Mouse (Mus musculus): ENCODE measurements at regions not wholly inside any gene's neighbourhood (a gene's known extent, or its start where the extent isn't known, plus 50 kb on each side); places are given as distances from the start of the nearest gene placed in this dataset.

DNA sequence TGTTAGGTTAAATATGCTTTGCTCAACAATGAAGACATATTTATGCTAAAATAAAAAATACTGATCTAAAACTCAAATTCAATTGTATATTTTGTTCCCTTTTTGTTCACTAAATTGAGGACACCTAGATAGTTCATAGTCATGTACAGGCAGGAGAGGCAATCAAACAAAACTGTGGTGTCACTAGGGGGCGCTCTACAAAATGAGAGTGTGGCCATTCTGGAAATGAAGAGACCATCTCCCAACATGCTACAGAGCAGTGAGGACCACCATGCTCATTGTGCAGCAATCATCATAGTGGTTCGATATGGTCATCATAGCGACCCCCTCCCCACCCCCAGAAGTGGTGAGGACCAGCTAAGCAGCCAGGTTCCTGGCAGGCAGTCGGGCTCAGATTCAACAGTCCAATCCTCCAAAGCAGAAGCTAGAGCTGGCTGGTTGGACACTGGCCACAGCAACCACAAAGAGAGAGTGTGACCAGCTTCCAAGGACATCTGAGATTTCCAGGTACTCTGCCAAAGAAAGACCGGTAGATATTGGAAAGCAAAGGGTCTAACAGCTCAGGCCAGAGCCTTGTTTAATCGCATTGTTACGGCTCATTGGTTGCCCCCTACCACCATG is 155.4 kb downstream of the Tgfb2 start:
- H3K4me2 ChIP-seq (replicated peaks; ENCODE audit: low read depth, low read length), result no peak overlapping the region
- no peak overlapping the region for H3K9ac ChIP-seq (ENCODE audit: low read depth, low read length)
- H3K4me3 ChIP-seq (ENCODE audit: low read length), result no peak overlapping the region
- WGBS, result 88% methylated on average over 7 of the region's 7 CpGs
- H3K9me3 ChIP-seq (ENCODE audit: control insufficient read depth, low read length), result no peaks in the 10 kb centered on the region
- no peak overlapping the region for H3K27ac ChIP-seq (ENCODE audit: low read depth, low read length)
- no peaks in the 10 kb centered on the region for H3K36me3 ChIP-seq (ENCODE audit: control insufficient read depth, insufficient read depth, low read length)
- ATAC-seq (ENCODE audit: low FRiP score, low TSS enrichment), result no peak
- H3K27me3 ChIP-seq (ENCODE audit: control insufficient read depth, insufficient read depth, low read length), result no peaks in the 10 kb centered on the region
- H3K4me1 ChIP-seq (ENCODE audit: control insufficient read depth, insufficient read depth, low read length), result no peaks in the 10 kb centered on the region

DNA sequence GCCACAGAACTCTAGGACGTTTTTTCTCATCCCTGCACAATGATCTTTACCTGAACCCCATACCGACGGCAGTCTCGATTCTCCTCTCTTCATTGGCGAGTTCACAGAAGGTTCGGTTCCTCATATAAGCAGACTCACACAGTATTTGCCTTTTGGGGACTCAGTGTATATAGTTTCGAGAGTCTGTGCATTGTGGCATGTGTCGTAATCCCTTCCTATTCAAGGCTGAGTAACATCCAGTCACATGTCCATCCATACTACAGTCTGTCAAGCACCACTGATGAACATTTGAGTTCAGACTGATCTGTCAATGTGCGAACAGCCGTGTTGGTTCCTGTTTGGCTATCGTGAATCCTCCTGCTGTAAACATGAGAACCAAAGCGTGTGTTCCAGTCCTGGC is 156.6 kb downstream of the Tgfb2 start:
- Histone ChIP-seq H3K9ac (ENCODE audit: low read depth, low read length) (no peak overlapping the region), H3K4me3 (ENCODE audit: low read length) (no peak overlapping the region), H3K4me2 (replicated peaks; ENCODE audit: low read depth, low read length) (no peak overlapping the region), H3K27ac (ENCODE audit: low read depth, low read length) (no peak overlapping the region), H3K9me3 (ENCODE audit: control insufficient read depth, low read length) (no peaks in the 10 kb centered on the region), H3K4me1 (ENCODE audit: control insufficient read depth, insufficient read depth, low read length) (no peaks in the 10 kb centered on the region), H3K27me3 (ENCODE audit: control insufficient read depth, insufficient read depth, low read length) (no peaks in the 10 kb centered on the region), H3K36me3 (ENCODE audit: control insufficient read depth, insufficient read depth, low read length) (no peaks in the 10 kb centered on the region)
- no peak for ATAC-seq (ENCODE audit: low FRiP score, low TSS enrichment)
- WGBS, result 95% methylated on average over 12 of the region's 12 CpGs

DNA sequence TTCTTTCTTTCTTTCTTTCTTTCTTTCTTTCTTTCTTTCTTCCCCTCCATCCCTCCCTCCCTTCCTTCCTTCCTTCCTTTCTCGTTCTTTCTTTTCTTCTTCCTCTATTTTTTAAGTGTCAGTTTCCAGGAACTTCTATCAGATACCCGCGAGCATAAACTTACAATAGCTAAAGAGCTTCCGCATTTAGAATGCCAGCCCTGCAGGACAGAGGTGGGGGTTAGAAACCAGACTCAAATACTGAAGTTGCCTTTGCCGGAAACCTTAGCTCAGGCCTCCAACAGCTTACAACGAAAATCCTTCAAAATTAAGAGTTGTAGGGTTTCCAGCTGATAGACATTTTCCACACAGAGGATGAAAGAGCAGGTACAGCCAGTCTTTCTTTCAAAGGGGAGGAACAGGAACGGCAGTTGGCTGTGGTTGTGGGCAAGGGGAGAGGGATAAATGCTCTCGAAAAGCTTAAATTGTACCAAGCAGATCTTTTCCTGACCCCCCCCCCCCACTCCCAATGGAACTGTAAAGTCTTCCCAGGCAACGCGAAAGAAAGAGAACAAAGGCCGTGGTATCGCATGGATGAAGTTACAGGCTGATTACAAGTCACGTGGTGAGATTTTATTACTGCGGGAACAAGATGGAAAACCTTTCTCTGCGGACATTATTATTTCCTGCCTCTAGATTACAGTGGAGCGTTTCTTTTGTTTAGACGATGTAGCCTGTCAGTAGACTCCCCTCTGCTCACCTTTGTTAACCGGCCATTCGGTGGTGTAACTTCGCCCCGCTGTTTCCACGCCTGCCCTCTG is 159.2 kb downstream of the Tgfb2 start:
- no peak overlapping the region for H3K27ac ChIP-seq (ENCODE audit: low read depth, low read length)

DNA sequence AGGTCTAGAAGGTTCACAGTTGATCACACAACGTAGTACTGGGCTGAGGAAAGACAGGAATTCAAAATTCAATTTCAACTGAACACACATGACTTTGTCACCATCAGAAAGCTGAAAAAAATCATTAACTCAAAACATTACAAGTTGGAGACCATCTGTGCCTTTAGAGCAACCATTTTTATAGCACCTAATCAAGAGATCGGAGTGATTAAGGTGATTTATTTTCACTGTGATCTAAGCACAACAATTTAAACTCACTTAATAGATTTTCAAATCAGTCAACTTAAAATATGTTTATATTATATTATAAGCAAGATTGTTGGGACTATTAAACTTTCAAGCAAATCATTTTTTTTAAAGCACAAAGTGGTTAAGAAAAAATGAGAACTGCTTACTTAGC is 165.7 kb downstream of the Tgfb2 start:
- Histone ChIP-seq H3K9me3 (ENCODE audit: control insufficient read depth, low read length) (no peaks in the 10 kb centered on the region), H3K27ac (ENCODE audit: low read depth, low read length) (no peak overlapping the region), H3K27me3 (ENCODE audit: control insufficient read depth, insufficient read depth, low read length) (no peaks in the 10 kb centered on the region), H3K4me1 (ENCODE audit: control insufficient read depth, insufficient read depth, low read length) (no peaks in the 10 kb centered on the region), H3K36me3 (ENCODE audit: control insufficient read depth, insufficient read depth, low read length) (no peaks in the 10 kb centered on the region), H3K4me2 (replicated peaks; ENCODE audit: low read depth, low read length) (no peak overlapping the region), H3K9ac (ENCODE audit: low read depth, low read length) (no peak overlapping the region), H3K4me3 (ENCODE audit: low read length) (no peak overlapping the region)
- WGBS, result 78% methylated on average over 2 of the region's 2 CpGs
- ATAC-seq (ENCODE audit: low FRiP score, low TSS enrichment), result no peak

More for the DNA sequence above, 159.2 kb downstream of the Tgfb2 start:
- Histone ChIP-seq H3K27me3 (ENCODE audit: control insufficient read depth, insufficient read depth, low read length) (no peaks in the 10 kb centered on the region), H3K4me2 (replicated peaks; ENCODE audit: low read depth, low read length) (no peak overlapping the region), H3K9ac (ENCODE audit: low read depth, low read length) (no peak overlapping the region), H3K9me3 (ENCODE audit: control insufficient read depth, low read length) (no peaks in the 10 kb centered on the region), H3K4me3 (ENCODE audit: low read length) (no peak overlapping the region), H3K36me3 (ENCODE audit: control insufficient read depth, insufficient read depth, low read length) (no peaks in the 10 kb centered on the region), H3K4me1 (ENCODE audit: control insufficient read depth, insufficient read depth, low read length) (no peaks in the 10 kb centered on the region)
- 53% methylated on average over 22 of the region's 22 CpGs for WGBS
- ATAC-seq (ENCODE audit: low FRiP score, low TSS enrichment), result no peak; the same call in 1 of the 2 replicates

DNA sequence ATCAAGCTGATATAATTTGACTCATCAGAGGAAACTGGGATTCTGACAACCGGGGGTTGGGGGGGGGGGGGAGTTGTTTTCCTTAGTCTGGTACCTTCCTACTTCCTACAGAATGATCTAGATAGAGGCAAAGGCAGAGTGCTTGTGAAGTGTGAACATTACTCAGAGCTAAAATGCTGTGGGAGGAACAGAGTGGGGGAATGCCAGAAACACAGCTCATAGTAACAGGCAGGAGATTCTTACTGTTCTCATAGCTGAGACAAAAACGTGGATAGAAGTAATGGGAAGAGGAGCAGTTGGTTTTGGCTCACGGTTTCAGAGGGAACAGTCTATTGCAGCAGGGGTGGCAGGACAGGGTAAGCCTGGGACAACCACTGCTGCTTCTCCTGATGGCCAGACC is 167.6 kb downstream of the Tgfb2 start:
- WGBS, result 83% methylated on average over 3 of the region's 3 CpGs
- H3K27ac ChIP-seq (ENCODE audit: low read depth, low read length), result no peak overlapping the region
- no peak overlapping the region for H3K9ac ChIP-seq (ENCODE audit: low read depth, low read length)
- no peaks in the 10 kb centered on the region for H3K36me3 ChIP-seq (ENCODE audit: control insufficient read depth, insufficient read depth, low read length)
- H3K4me2 ChIP-seq (replicated peaks; ENCODE audit: low read depth, low read length), result no peak overlapping the region
- H3K27me3 ChIP-seq (ENCODE audit: control insufficient read depth, insufficient read depth, low read length), result no peaks in the 10 kb centered on the region
- no peaks in the 10 kb centered on the region for H3K4me1 ChIP-seq (ENCODE audit: control insufficient read depth, insufficient read depth, low read length)
- no peak overlapping the region for H3K4me3 ChIP-seq (ENCODE audit: low read length)
- H3K9me3 ChIP-seq (ENCODE audit: control insufficient read depth, low read length), result no peaks in the 10 kb centered on the region
- no peak for ATAC-seq (ENCODE audit: low FRiP score, low TSS enrichment)

DNA sequence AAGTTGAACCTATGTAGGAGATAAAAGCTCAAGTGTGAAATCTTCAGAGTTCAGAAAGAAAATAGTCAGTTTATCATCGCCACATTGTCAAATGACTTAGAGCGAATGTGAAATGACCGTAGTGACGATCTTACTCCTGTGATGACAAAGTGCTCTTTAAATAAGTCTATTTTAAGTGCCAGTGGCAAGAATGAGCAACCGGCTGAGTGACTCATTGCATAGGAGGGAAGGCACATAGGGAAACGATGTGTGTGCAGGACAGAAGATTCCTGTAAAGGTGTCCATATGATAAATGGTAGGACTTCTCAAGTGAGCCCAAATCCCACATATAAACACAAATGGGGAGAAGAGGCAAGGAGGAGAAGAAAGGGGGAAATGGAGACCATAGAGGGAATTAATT is 189.8 kb downstream of the Tgfb2 start:
- 86% methylated on average over 6 of the region's 6 CpGs for WGBS
- H3K4me2 ChIP-seq (replicated peaks; ENCODE audit: low read depth, low read length), result no peak overlapping the region
- H3K4me3 ChIP-seq (ENCODE audit: low read length), result no peak overlapping the region
- H3K4me1 ChIP-seq (ENCODE audit: control insufficient read depth, insufficient read depth, low read length), result no peaks in the 10 kb centered on the region
- ATAC-seq (ENCODE audit: low FRiP score, low TSS enrichment), result no peak
- no peaks in the 10 kb centered on the region for H3K27me3 ChIP-seq (ENCODE audit: control insufficient read depth, insufficient read depth, low read length)
- H3K9ac ChIP-seq (ENCODE audit: low read depth, low read length), result no peak overlapping the region
- H3K27ac ChIP-seq (ENCODE audit: low read depth, low read length), result no peak overlapping the region
- no peaks in the 10 kb centered on the region for H3K9me3 ChIP-seq (ENCODE audit: control insufficient read depth, low read length)
- H3K36me3 ChIP-seq (ENCODE audit: control insufficient read depth, insufficient read depth, low read length), result no peaks in the 10 kb centered on the region

DNA sequence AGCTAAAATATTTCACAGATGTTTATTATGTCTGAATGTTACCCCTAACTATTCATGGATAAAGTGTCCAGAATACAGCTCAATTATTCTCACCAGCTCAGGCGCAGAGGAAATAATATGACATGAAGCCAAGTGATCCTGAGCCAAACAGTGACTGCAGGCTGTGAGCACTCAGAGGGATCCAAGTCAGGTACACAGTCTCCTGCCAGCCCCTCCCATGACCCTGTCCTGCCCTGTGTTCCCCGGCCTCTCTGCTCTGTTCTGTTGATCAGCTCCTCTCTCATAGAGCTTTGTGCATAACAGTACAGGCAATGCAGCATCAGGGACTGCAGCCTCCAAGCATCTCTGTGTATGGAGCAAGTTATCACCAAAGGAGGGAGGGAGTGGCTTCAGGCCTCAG is 190.7 kb downstream of the Tgfb2 start:
- Histone ChIP-seq H3K27ac (ENCODE audit: low read depth, low read length) (no peak overlapping the region), H3K9me3 (ENCODE audit: control insufficient read depth, low read length) (no peaks in the 10 kb centered on the region), H3K36me3 (ENCODE audit: control insufficient read depth, insufficient read depth, low read length) (no peaks in the 10 kb centered on the region), H3K9ac (ENCODE audit: low read depth, low read length) (no peak overlapping the region), H3K4me2 (replicated peaks; ENCODE audit: low read depth, low read length) (no peak overlapping the region), H3K4me1 (ENCODE audit: control insufficient read depth, insufficient read depth, low read length) (no peaks in the 10 kb centered on the region), H3K27me3 (ENCODE audit: control insufficient read depth, insufficient read depth, low read length) (no peaks in the 10 kb centered on the region), H3K4me3 (ENCODE audit: low read length) (no peak overlapping the region)
- WGBS, result 56% methylated on average over 2 of the region's 2 CpGs
- no peak for ATAC-seq (ENCODE audit: low FRiP score, low TSS enrichment)

DNA sequence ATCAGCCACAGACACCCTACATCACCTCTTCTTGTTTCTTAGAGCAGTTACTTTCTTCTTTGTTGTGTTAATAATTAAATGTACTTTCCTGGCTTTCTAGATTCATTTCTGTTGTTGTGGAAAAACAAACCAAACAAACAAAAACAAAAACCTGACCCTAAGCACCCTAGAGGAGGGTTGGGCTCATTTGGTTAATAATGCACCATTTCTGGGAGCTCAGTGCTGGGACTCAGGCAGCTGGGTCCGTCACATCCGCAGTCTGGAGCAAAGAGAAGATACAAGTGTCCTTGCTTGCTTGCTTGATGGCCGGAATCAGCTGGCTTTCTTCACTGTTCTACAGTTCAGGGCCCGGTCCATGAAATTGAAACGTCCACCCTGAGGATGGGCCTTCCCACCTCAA is 191.9 kb downstream of the Tgfb2 start:
- no peak overlapping the region for H3K4me3 ChIP-seq (ENCODE audit: low read length)
- no peaks in the 10 kb centered on the region for H3K36me3 ChIP-seq (ENCODE audit: control insufficient read depth, insufficient read depth, low read length)
- H3K4me1 ChIP-seq (ENCODE audit: control insufficient read depth, insufficient read depth, low read length), result no peaks in the 10 kb centered on the region
- no peak overlapping the region for H3K9ac ChIP-seq (ENCODE audit: low read depth, low read length)
- H3K27ac ChIP-seq (ENCODE audit: low read depth, low read length), result no peak overlapping the region
- ATAC-seq (ENCODE audit: low FRiP score, low TSS enrichment), result no peak
- WGBS, result 68% methylated on average over 5 of the region's 5 CpGs
- H3K27me3 ChIP-seq (ENCODE audit: control insufficient read depth, insufficient read depth, low read length), result no peaks in the 10 kb centered on the region
- H3K9me3 ChIP-seq (ENCODE audit: control insufficient read depth, low read length), result no peaks in the 10 kb centered on the region
- H3K4me2 ChIP-seq (replicated peaks; ENCODE audit: low read depth, low read length), result no peak overlapping the region

DNA sequence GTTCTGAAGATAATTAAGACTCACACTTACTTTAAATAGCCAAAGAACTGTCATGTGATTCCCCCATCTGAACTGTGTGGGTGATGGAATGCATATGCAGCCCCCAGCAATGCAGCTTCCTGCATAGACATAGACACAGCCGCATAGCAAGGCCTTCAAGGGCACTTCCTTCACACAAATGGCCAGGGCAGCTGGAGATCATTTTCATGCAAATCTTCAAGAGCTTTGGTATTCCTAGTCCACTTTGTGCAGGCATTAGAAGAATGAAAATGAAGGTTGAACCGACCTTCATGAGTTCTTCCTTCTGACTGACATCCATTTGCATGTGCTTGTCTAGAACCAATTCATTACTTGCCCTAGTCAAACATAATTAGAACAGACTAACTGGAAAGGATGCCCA is 195.3 kb downstream of the Tgfb2 start:
- no peak overlapping the region for H3K27ac ChIP-seq (ENCODE audit: low read depth, low read length)
- H3K27me3 ChIP-seq (ENCODE audit: control insufficient read depth, insufficient read depth, low read length), result no peaks in the 10 kb centered on the region
- H3K9ac ChIP-seq (ENCODE audit: low read depth, low read length), result no peak overlapping the region
- no peaks in the 10 kb centered on the region for H3K9me3 ChIP-seq (ENCODE audit: control insufficient read depth, low read length)
- H3K36me3 ChIP-seq (ENCODE audit: control insufficient read depth, insufficient read depth, low read length), result no peaks in the 10 kb centered on the region
- H3K4me1 ChIP-seq (ENCODE audit: control insufficient read depth, insufficient read depth, low read length), result peaks cover 4% of the 10 kb centered on the region; the same call in 1 of the 2 replicates
- no peak for ATAC-seq (ENCODE audit: low FRiP score, low TSS enrichment)
- H3K4me3 ChIP-seq (ENCODE audit: low read length), result no peak overlapping the region
- H3K4me2 ChIP-seq (replicated peaks; ENCODE audit: low read depth, low read length), result no peak overlapping the region
- WGBS, result 64% methylated on average over 2 of the region's 2 CpGs

Measured in kidney, embryonic 14.5 days (tissue).